Mouse (Mus musculus) frontal cortex, postnatal 10 days (tissue): ENCODE measurements around the gene 5430403G16Rik.
A peak's percentile ranks its signal among the peaks of the same experiment; 100 is the strongest.
"Not testable (repeated sequence)": the region's sequence is repeated elsewhere in the genome, so short reads cannot be mapped to it uniquely, and the experiment has no call there.

ENCODE experiments used
- DNase-seq, 2 experiments: peaks; one replicate each; pipeline ENCODE4 v3.0.0; 2022; ENCODE audit warnings: low spot score in 2 of 2, mixed read lengths in 1 of 2

The 5430403G16Rik gene

DNA sequence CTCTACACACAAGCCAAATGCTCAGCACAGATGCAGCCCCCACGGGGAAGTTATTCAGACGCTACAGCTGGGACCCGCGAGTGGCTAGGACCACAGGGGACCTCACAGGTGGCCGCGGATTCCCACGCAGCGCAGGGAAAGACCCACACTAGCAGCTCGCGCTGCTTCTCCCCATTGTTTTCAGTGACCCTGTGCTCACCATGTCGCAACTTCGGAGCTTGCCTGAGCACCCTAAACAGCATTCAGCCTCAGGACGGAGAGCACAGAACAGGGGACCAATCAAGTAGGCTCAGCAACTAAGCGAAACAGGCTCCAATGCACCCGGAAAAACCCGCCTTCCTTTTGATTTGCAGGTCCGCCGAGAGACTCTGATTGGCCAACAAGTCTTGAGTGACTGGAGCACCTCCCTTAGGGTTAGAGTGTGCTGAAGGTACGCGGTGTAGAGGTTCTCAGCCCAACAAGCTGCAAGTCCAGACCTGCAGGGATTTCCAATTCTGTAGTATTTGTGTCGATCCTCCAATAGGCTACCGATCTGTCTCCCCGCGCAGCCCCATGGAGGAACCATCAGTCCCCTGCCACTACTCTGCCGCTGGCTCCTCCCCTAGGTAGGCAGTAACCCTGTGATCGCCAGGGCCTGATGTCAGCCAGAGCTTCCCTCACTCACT lies at the start of gene 5430403G16Rik:
TSS of gene 5430403G16Rik (minus strand) at position 505 of the 665 bp plus-strand sequence.
- peak; percentile 55 to 66 for DNase-seq

DNA sequence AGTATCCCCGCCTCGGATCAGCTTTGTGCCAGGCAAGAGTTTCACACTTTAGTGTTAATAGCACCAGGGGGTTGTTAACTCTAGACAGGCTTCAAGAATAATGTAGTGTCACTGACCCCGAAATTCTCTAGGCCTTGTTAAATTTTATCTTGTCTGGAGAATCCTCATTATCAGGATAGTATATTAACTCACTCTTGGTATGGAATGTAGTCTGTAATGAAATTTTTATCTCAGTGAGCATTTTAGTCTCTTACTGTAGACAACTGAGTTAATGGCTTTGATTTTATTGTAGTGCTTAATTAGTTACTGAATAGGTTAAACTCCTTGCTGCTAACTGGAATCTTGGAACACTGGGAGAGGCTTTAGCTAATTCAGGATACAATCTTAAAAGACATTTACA lies 26.5 kb upstream of the 5430403G16Rik start:
- not testable (repeated sequence) for DNase-seq

DNA sequence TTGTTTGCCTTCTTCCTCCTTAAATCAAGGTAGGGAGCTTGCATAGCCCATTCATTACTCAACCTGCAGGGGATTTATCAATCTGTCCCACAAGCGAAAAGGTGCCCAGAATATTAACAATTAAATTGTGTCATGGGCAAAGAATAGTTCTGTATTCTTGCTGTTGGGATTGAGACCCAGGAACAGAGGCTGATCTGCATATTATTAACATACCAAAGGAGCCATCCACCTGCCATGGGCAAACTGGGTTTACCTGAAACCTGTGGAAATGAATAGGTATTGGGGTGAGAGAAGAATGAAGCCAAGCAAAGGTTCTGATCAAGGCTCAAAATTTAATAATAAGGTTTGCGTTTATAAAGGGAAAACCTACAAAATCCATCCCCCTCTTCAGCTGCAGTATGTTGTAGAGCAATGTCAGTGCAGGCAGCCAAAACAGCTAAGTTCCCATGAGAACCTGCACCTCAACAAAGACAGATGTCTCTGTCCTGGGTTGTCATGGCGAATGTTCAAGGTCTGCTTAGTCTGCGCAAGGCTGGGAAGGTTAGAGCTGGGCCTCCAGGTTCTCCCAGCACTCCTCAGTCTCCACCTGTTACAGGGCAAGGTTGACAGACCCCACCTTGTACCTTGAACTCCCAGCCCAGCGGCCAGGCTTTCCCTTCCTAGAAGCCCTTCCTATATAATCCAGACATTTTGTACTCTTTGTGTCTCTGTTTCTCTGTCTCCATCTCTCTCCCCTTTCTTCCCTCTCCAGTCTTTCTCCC lies 544 bp upstream of the 5430403G16Rik start:
- DNase-seq: not testable (repeated sequence)

DNA sequence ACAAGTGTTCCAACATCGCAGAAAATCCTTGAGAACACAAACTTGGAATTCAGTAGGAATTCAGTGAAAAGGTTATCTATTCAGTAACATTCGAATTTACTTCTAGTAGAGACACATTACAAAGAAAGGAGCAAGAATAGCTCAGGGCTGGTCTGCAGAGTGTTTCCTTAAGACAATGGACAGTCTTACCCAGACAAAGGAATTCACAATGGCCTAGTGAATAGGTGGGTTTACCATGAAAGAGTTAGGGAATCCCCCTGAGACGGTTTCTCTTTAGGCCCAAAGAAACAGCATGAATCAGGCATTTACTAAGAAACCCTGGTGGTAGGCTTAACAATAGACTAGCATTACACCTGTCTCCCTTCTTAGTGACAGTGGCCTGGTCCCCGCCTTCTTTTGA lies 7.9 kb downstream of the 5430403G16Rik start:
- DNase-seq: no peak
